Comparison of ENCODE assay signal across 22 mouse cellular contexts in the genomic region with DNA sequence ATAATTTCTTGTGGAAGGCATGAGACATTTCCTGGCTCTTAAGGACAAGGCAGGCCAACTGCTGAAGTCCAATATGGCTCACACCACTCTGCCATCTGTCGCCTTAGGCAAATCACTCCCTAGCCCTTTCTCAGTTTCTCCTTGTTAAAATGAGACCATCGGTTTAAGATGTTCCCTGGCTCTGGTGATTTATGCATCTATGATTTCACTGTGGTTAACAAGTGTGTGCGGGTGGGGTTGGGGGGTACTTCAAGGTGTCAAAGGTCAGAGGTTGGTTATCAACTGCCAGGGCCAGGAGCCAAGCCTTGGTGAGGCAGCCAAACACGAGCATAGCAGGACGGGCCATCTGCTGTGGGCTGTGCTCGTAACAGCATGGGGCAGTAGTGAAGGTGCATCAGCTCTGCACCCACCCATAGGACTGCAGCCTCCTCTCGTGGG. TPM values are rescaled to one million over a fixed set of nuclear protein-coding genes. Genes with fewer than 3 reads are reported as not detected.
DNase-seq lines count a peak whose midpoint lies in the region; ATAC-seq and TF ChIP-seq lines count a peak whose summit lies in the region.
"Had no signal": no experiment of that assay in that cellular context is flagged by ENCODE, and none has a peak within 500 bp of the region (broad histone marks: within the 10 kb centered on the region; RNA-seq: fewer than 3 reads in every experiment).

No protein-coding gene starts in this region.

- TF ChIP-seq CTCF in gastrocnemius, adult 2 months (IDR thresholded peaks at IDR 0.05) = no peak
- TF ChIP-seq CTCF in lung, postnatal 0 days (IDR thresholded peaks at IDR 0.05) = no peak
- no peak for TF ChIP-seq CTCF in intestine, postnatal 0 days (IDR thresholded peaks at IDR 0.05; ENCODE audit: low read depth)

- ATAC-seq in neural tube, embryonic 13.5 days (ENCODE audit: low read depth) = no peak
- 0 out of 2 replicates have a peak, but pooled peaks have one; percentile 48 for ATAC-seq in forebrain, embryonic 16.5 days
- ATAC-seq in liver, embryonic 11.5 days (replicated peaks; ENCODE audit: low FRiP score) = no peak
- no peak for ATAC-seq in lung, postnatal 0 days
- no peak for ATAC-seq in intestine, postnatal 0 days
- ATAC-seq: midbrain, embryonic 13.5 days had no signal

- no peaks in the 10 kb centered on the region for H3K27me3 ChIP-seq in neural tube, embryonic 13.5 days
- no peaks in the 10 kb centered on the region for H3K27me3 ChIP-seq in forebrain, embryonic 16.5 days (replicated peaks; ENCODE audit: control insufficient read depth, insufficient read depth, low read length)
- H3K27me3 ChIP-seq in liver, embryonic 11.5 days (replicated peaks; ENCODE audit: control insufficient read depth, insufficient read depth, low read length) = no peaks in the 10 kb centered on the region; the same call in 1 of the 2 replicates
- no peaks in the 10 kb centered on the region for H3K27me3 ChIP-seq in lung, postnatal 0 days (replicated peaks; ENCODE audit: insufficient read depth, low read length)
- H3K27me3 ChIP-seq in intestine, postnatal 0 days (replicated peaks; ENCODE audit: control insufficient read depth, insufficient read depth, low read length) = no peaks in the 10 kb centered on the region
- H3K27me3 ChIP-seq: heart, embryonic 12.5 days; midbrain, embryonic 13.5 days; neural tube, embryonic 12.5 days had no signal

- peak overlapping the region; percentile 88 for H3K27ac ChIP-seq in gastrocnemius, adult 2 months
- H3K27ac ChIP-seq in neural tube, embryonic 13.5 days (replicated peaks) = peak overlapping the region; percentile 82
- H3K27ac ChIP-seq in forebrain, embryonic 16.5 days (ENCODE audit: low read length) = peak overlapping the region; percentile 77
- H3K27ac ChIP-seq in liver, embryonic 11.5 days (ENCODE audit: low read depth, low read length) = no peak overlapping the region
- H3K27ac ChIP-seq in lung, postnatal 0 days (ENCODE audit: low read length) = no peak overlapping the region
- no peak overlapping the region for H3K27ac ChIP-seq in intestine, postnatal 0 days (ENCODE audit: low read depth, low read length)
- H3K27ac ChIP-seq: liver, embryonic 14.5 days; midbrain, embryonic 13.5 days; neural tube, embryonic 12.5 days had no signal

- TF ChIP-seq EP300 in lung, postnatal 0 days (IDR thresholded peaks at IDR 0.05) = no peak

- peaks cover 19% of the 10 kb centered on the region for H3K4me1 ChIP-seq in neural tube, embryonic 13.5 days (replicated peaks)
- H3K4me1 ChIP-seq in forebrain, embryonic 16.5 days (replicated peaks; ENCODE audit: control insufficient read depth, insufficient read depth, low read length) = peaks cover 22% of the 10 kb centered on the region
- H3K4me1 ChIP-seq in liver, embryonic 11.5 days (replicated peaks; ENCODE audit: control insufficient read depth, insufficient read depth, low read length) = no peaks in the 10 kb centered on the region
- no peaks in the 10 kb centered on the region for H3K4me1 ChIP-seq in lung, postnatal 0 days (ENCODE audit: insufficient read depth, low read depth, low read length)
- H3K4me1 ChIP-seq in intestine, postnatal 0 days (replicated peaks; ENCODE audit: control insufficient read depth, insufficient read depth, low read length) = no peaks in the 10 kb centered on the region
- H3K4me1 ChIP-seq: midbrain, embryonic 13.5 days; neural tube, embryonic 12.5 days had no signal

- no peak overlapping the region for H3K4me3 ChIP-seq in gastrocnemius, adult 2 months
- no peak overlapping the region for H3K4me3 ChIP-seq in neural tube, embryonic 13.5 days
- no peak overlapping the region for H3K4me3 ChIP-seq in forebrain, embryonic 16.5 days (replicated peaks; ENCODE audit: low read length)
- H3K4me3 ChIP-seq in liver, embryonic 11.5 days (ENCODE audit: low read depth, low read length) = no peak overlapping the region
- H3K4me3 ChIP-seq in lung, postnatal 0 days (ENCODE audit: low read depth, low read length) = no peak overlapping the region
- no peak overlapping the region for H3K4me3 ChIP-seq in intestine, postnatal 0 days (ENCODE audit: low read depth, low read length)
- H3K4me3 ChIP-seq: embryonic facial prominence, embryonic 10.5 days; heart, embryonic 12.5 days; midbrain, embryonic 13.5 days; neural tube, embryonic 12.5 days had no signal

- intact Hi-C loops in gastrocnemius, adult 2 months (cut with DNase I) = loop anchor here (2.0 kb wide), 1 partner anchor 16 kb away; no protein-coding TSS in a partner anchor
- intact Hi-C loops in gastrocnemius, postnatal 14 days (cut with DNase I; ENCODE audit: low total_unique reads) = no loop called here

- H3K9me3 ChIP-seq in neural tube, embryonic 13.5 days = no peaks in the 10 kb centered on the region
- no peaks in the 10 kb centered on the region for H3K9me3 ChIP-seq in forebrain, embryonic 16.5 days (ENCODE audit: control insufficient read depth, low read length)
- H3K9me3 ChIP-seq in liver, embryonic 11.5 days (ENCODE audit: control insufficient read depth, low read length) = no peaks in the 10 kb centered on the region
- H3K9me3 ChIP-seq in lung, postnatal 0 days (ENCODE audit: low read length) = no peaks in the 10 kb centered on the region
- H3K9me3 ChIP-seq in intestine, postnatal 0 days (ENCODE audit: control insufficient read depth) = no peaks in the 10 kb centered on the region
- H3K9me3 ChIP-seq: embryonic facial prominence, embryonic 10.5 days; heart, embryonic 12.5 days; midbrain, embryonic 13.5 days; neural tube, embryonic 12.5 days had no signal

- no peak overlapping the region for H3K4me2 ChIP-seq in neural tube, embryonic 13.5 days
- no peak overlapping the region for H3K4me2 ChIP-seq in forebrain, embryonic 16.5 days (ENCODE audit: low read length)
- no peak overlapping the region for H3K4me2 ChIP-seq in liver, embryonic 11.5 days
- H3K4me2 ChIP-seq in lung, postnatal 0 days (replicated peaks; ENCODE audit: low read depth, low read length) = no peak overlapping the region
- H3K4me2 ChIP-seq in intestine, postnatal 0 days (replicated peaks; ENCODE audit: low read depth) = no peak overlapping the region
- H3K4me2 ChIP-seq: heart, embryonic 12.5 days; midbrain, embryonic 13.5 days; neural tube, embryonic 12.5 days had no signal

- H3K36me3 ChIP-seq in neural tube, embryonic 13.5 days = no peaks in the 10 kb centered on the region
- no peaks in the 10 kb centered on the region for H3K36me3 ChIP-seq in forebrain, embryonic 16.5 days (ENCODE audit: control insufficient read depth, insufficient read depth)
- no peaks in the 10 kb centered on the region for H3K36me3 ChIP-seq in liver, embryonic 11.5 days (ENCODE audit: control insufficient read depth, insufficient read depth, low read length)
- no peaks in the 10 kb centered on the region for H3K36me3 ChIP-seq in lung, postnatal 0 days (ENCODE audit: insufficient read depth, low read length)
- no peaks in the 10 kb centered on the region for H3K36me3 ChIP-seq in intestine, postnatal 0 days (ENCODE audit: control insufficient read depth, insufficient read depth)
- H3K36me3 ChIP-seq: embryonic facial prominence, embryonic 10.5 days; heart, embryonic 12.5 days; midbrain, embryonic 13.5 days; neural tube, embryonic 12.5 days had no signal

- H3K9ac ChIP-seq in neural tube, embryonic 13.5 days = no peak overlapping the region
- no peak overlapping the region for H3K9ac ChIP-seq in forebrain, embryonic 16.5 days (replicated peaks; ENCODE audit: low read depth, low read length)
- no peak overlapping the region for H3K9ac ChIP-seq in liver, embryonic 11.5 days (ENCODE audit: low read depth, low read length)
- H3K9ac ChIP-seq in lung, postnatal 0 days (replicated peaks; ENCODE audit: low read depth) = no peak overlapping the region
- H3K9ac ChIP-seq in intestine, postnatal 0 days (ENCODE audit: low read depth, low read length) = no peak overlapping the region
- H3K9ac ChIP-seq: heart, embryonic 12.5 days; liver, embryonic 14.5 days; midbrain, embryonic 13.5 days; neural tube, embryonic 12.5 days had no signal

- 67% methylated on average over 7 of the region's 7 CpGs for WGBS in neural tube, embryonic 13.5 days
- 63% methylated on average over 7 of the region's 7 CpGs for WGBS in forebrain, embryonic 16.5 days
- 73% methylated on average over 7 of the region's 7 CpGs for WGBS in liver, embryonic 11.5 days
- WGBS in lung, postnatal 0 days = 80% methylated on average over 7 of the region's 7 CpGs
- WGBS in intestine, postnatal 0 days = 71% methylated on average over 7 of the region's 7 CpGs

- DNase-seq in gastrocnemius, adult 2 months = peak; percentile 75
- no peak for DNase-seq in gastrocnemius, postnatal 14 days
- no peak for DNase-seq in neural tube, embryonic 10.5 days (ENCODE audit: extremely low spot score, low spot score)
- DNase-seq in liver, embryonic 11.5 days (ENCODE audit: low spot score) = no peak
- DNase-seq in lung, postnatal 0 days (ENCODE audit: low spot score) = no peak
- DNase-seq: B cell, adult 2 months; heart, postnatal 4 days; lung, postnatal 4 days; retina, postnatal 1 day had no signal

RNA-seq across cellular contexts. Expression of gene Myog, which starts 15.3 kb away (rescaled TPM):
- 10 to 100 TPM; 11.6 to 34.5 TPM for total RNA-seq in gastrocnemius, adult 2 months (2021)
- total RNA-seq in gastrocnemius, postnatal 14 days (2021) = 10 to 100 TPM; 67.9 to 75.3 TPM
- 5.2 and 21.7 TPM in 2 replicates for polyA plus RNA-seq in neural tube, embryonic 13.5 days (2015; fragmentation: Nextera tagmentation; extraction: Ambion mirVana)
- polyA plus RNA-seq in forebrain, embryonic 16.5 days (2015; fragmentation: Nextera tagmentation; extraction: Ambion mirVana) = 0.32 TPM in 1 of 2 replicates, not detected in the other
- 4.5 and 5.2 TPM in 2 replicates for polyA plus RNA-seq in liver, embryonic 11.5 days (2014; fragmentation: Nextera tagmentation; extraction: Ambion mirVana)
- polyA plus RNA-seq in lung, postnatal 0 days (2015; fragmentation: Nextera tagmentation; extraction: Ambion mirVana) = not detected in 2 replicates
- 0.08 TPM in 1 of 2 replicates, not detected in the other for polyA plus RNA-seq in intestine, postnatal 0 days (2015; fragmentation: Nextera tagmentation; extraction: Ambion mirVana)
- total RNA-seq: adrenal gland, adult 18-20 months; layer of hippocampus, adult 8-10 months; left cerebral cortex, postnatal 25 days had no signal
- polyA plus RNA-seq: midbrain, embryonic 13.5 days; spleen, adult 2 months; urinary bladder, adult 2 months had no signal

RNA-seq across cellular contexts. Expression of gene Adora1, which starts 39.3 kb away (rescaled TPM):
- total RNA-seq in gastrocnemius, adult 2 months (2021) = under 1 TPM; 0.20 to 0.31 TPM
- total RNA-seq in gastrocnemius, postnatal 14 days (2021) = under 1 TPM; 0.58 to 0.78 TPM
- 11.1 and 12.8 TPM in 2 replicates for polyA plus RNA-seq in neural tube, embryonic 13.5 days (2015; fragmentation: Nextera tagmentation; extraction: Ambion mirVana)
- polyA plus RNA-seq in forebrain, embryonic 16.5 days (2015; fragmentation: Nextera tagmentation; extraction: Ambion mirVana) = 21.3 and 21.5 TPM in 2 replicates
- 0.21 and 0.29 TPM in 2 replicates for polyA plus RNA-seq in liver, embryonic 11.5 days (2014; fragmentation: Nextera tagmentation; extraction: Ambion mirVana)
- polyA plus RNA-seq in lung, postnatal 0 days (2015; fragmentation: Nextera tagmentation; extraction: Ambion mirVana) = 4.8 and 4.9 TPM in 2 replicates
- polyA plus RNA-seq in intestine, postnatal 0 days (2015; fragmentation: Nextera tagmentation; extraction: Ambion mirVana) = 2.2 and 2.4 TPM in 2 replicates

RNA-seq across cellular contexts. Expression of gene Ppfia4, which starts 58.2 kb away (rescaled TPM):
- under 1 TPM; 0.42 to 0.46 TPM for total RNA-seq in gastrocnemius, adult 2 months (2021)
- 1 to 10 TPM; 4.3 to 6.7 TPM for total RNA-seq in gastrocnemius, postnatal 14 days (2021)
- polyA plus RNA-seq in neural tube, embryonic 13.5 days (2015; fragmentation: Nextera tagmentation; extraction: Ambion mirVana) = 10.9 and 11.7 TPM in 2 replicates
- polyA plus RNA-seq in forebrain, embryonic 16.5 days (2015; fragmentation: Nextera tagmentation; extraction: Ambion mirVana) = 11.1 and 16.4 TPM in 2 replicates
- 1.5 and 2.1 TPM in 2 replicates for polyA plus RNA-seq in liver, embryonic 11.5 days (2014; fragmentation: Nextera tagmentation; extraction: Ambion mirVana)
- polyA plus RNA-seq in lung, postnatal 0 days (2015; fragmentation: Nextera tagmentation; extraction: Ambion mirVana) = 4.5 TPM in 2 replicates
- polyA plus RNA-seq in intestine, postnatal 0 days (2015; fragmentation: Nextera tagmentation; extraction: Ambion mirVana) = 2.4 and 2.5 TPM in 2 replicates

Comparison
In these comparisons a context has a peak if more than half of its experiments do, and no peak if none do; other contexts are left out.
1. H3K27ac ChIP-seq: peak in gastrocnemius, adult 2 months (single experiment), neural tube, embryonic 13.5 days (single experiment) and forebrain, embryonic 16.5 days (single experiment); none in liver, embryonic 11.5 days (single experiment), lung, postnatal 0 days (single experiment) and intestine, postnatal 0 days (single experiment).